Mouse (Mus musculus) macrophage (primary cell): ENCODE data around the gene Atp1b3. TPM values are rescaled to one million over a fixed set of nuclear protein-coding genes. Genes with fewer than 3 reads are reported as not detected.
A peak's percentile ranks its signal among the peaks of the same experiment; 100 is the strongest.
"Not testable (repeated sequence)": the region's sequence is repeated elsewhere in the genome, so short reads cannot be mapped to it uniquely, and the experiment has no call there.

ENCODE experiments used
- H3K27ac ChIP-seq: fragments of 350-480 bp; formaldehyde crosslinking; 2 replicates; pipeline ENCODE4 v1.9.0; 2021
- H3K36me3 ChIP-seq: fragments of 350-480 bp; formaldehyde crosslinking; 2 replicates; pipeline ENCODE4 v1.9.0; 2021; ENCODE audit errors: inconsistent target
- H3K4me3 ChIP-seq: fragments of 350-480 bp; formaldehyde crosslinking; 2 replicates; pipeline ENCODE4 v1.9.0; 2021; ENCODE audit errors: inconsistent target
- H3K79me2 ChIP-seq: fragments of 350-480 bp; formaldehyde crosslinking; 2 replicates; pipeline ENCODE4 v1.9.0; 2021; ENCODE audit errors: inconsistent target
- WGBS: methylation state at CpG from one replicate; pipeline ENCODE4 v1.1.7; 2026; ENCODE audit warnings: inconsistent platforms; ENCODE audit not compliant: missing documents; 5-methylcytosine and 5-hydroxymethylcytosine counted together
- polyA plus RNA-seq: library from polyadenylated mRNA; stranded (reverse); fragments of 250-400 nt; gene quantifications from 3 replicates; pipeline ENCODE4 v1.2.4, GENCODE M21; 2018; ENCODE audit warnings: inconsistent platforms
- total RNA-seq, 78 experiments: library from RNA; depleted of rRNA; stranded (reverse); fragments of 250-400 nt; gene quantifications; 1 replicate in 9 of 78; 2 replicates in 24 of 78; 3 replicates in 43 of 78; 4 replicates in 2 of 78; pipeline ENCODE4 v1.2.4; 2018; ENCODE audit warnings: inconsistent platforms in 56 of 78

Atp1b3 gene
- 100 to 1,000 TPM in 25 of 26 experiments, 10 to 100 TPM in 1; 75.8 to 320 (median 144) TPM for total RNA-seq (2018; cell fraction: chromatin; rRNA removed)
- 100 to 1,000 TPM; 399 to 624 (median 517) TPM for total RNA-seq (2018; cell fraction: cytosol; rRNA removed)
- total RNA-seq (2018; cell fraction: nucleus; rRNA removed): 100 to 1,000 TPM; 178 to 546 (median 438) TPM
- 272 to 584 TPM (median 564 TPM) in 3 replicates for polyA plus RNA-seq

- WGBS: 1% methylated on average over 58 of the region's 81 CpGs
- no peaks in the 10 kb centered on the region for H3K36me3 ChIP-seq
- H3K4me3 ChIP-seq: peak within 1 kb of the TSS; percentile 77
- H3K27ac ChIP-seq: peak within 1 kb of the TSS; percentile 85
- H3K79me2 ChIP-seq: peaks cover 42% of the 10 kb centered on the region
Measured at GRCm38 (mm10) chr9:96364141-96364838, at the start of gene Atp1b3. Atp1b3 (minus strand) TSS chr9:96364442.

DNA sequence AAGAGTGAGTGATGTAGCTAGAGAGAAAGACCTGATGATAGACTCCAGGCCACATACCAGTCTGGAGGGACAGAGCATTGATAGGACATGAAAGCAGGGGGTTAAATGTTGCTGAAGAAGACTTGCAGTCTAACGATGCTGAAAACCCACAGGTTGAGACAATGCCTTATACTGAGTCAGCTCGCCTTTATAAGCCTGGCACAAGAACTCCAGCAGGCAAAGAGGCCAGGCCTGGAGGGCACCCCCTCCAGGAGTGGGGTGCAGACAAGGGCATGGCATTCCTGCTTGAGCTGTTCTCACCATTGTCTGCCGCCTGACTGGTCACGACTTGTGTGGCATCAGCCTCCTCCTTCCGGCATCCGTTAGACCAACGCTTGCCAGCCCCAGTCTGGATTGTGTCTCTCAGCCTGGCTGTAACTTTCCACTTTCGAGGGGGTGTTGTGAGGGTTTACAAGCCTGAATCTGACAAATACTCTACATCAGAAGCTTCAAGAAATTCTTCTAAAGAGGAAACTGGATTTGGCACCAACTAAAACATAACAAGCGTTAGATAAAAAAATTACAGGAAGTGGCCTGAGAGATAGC, 48.7 kb upstream of the Atp1b3 start:
- no peak overlapping the region for H3K4me3 ChIP-seq
- no peaks in the 10 kb centered on the region for H3K36me3 ChIP-seq
- H3K79me2 ChIP-seq: no peaks in the 10 kb centered on the region
- no peak overlapping the region for H3K27ac ChIP-seq
- 84% methylated on average over 9 of the region's 9 CpGs for WGBS

DNA sequence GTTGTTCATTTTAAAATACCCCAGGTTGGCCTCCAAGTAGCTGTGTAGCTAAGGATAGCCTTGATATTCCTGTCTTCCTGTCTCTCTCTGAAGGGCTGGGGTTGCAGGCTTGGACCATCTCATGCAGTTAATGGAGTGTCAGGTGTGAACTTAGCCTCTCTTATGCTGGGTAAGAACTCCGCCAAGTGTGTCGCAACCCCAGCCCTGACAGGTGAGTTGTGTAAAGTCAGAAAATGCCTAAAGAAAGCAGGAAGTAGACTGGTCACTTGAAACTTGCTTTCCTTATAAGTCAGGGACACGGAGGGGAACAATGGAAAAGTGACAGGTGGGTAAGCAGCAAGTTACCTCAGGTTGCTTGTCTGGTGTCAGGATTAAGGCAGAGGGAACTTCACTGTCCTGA, 40.1 kb upstream of the Atp1b3 start:
- 94% methylated on average over 3 of the region's 3 CpGs for WGBS
- Histone ChIP-seq H3K27ac (no peak overlapping the region), H3K4me3 (no peak overlapping the region), H3K36me3 (no peaks in the 10 kb centered on the region), H3K79me2 (no peaks in the 10 kb centered on the region)

- WGBS: 94% methylated on average over 3 of the region's 3 CpGs
- H3K27ac ChIP-seq: peak overlapping the region; percentile 84
- not testable (repeated sequence) for H3K36me3 ChIP-seq, H3K79me2 ChIP-seq, H3K4me3 ChIP-seq
Measured at GRCm38 (mm10) chr9:96399916-96400315, 35.7 kb upstream of the Atp1b3 start.

DNA sequence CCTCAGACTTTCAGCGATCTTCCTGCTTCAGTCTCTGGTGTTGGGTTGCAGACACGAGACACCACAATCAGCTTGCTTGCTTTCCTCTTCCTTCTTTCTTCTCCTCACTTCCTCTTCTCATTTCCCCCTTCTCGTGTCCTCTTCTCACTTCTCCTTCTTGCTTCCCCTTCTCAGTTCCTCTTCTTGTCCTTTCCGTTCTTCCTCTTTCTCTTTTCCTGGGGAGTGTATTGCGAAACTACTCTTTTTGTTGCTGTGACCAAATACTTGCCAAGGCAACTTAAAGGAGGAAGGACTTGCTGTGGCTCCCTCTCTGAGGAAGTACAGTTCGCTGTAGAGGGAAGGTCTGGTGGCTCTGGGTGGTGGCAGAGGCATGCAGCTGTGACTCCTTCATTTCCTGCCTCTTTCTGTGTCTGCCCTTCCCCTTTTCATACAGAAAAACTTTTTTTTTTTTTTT, 35.2 kb upstream of the Atp1b3 start:
- WGBS: 12% methylated on average over 6 of the region's 6 CpGs
- Histone ChIP-seq H3K4me3 (no peak overlapping the region), H3K36me3 (no peaks in the 10 kb centered on the region), H3K79me2 (no peaks in the 10 kb centered on the region), H3K27ac (peak overlapping the region; percentile 84)

- Histone ChIP-seq H3K27ac (peak overlapping the region; percentile 84), H3K36me3 (no peaks in the 10 kb centered on the region), H3K79me2 (no peaks in the 10 kb centered on the region), H3K4me3 (no peak overlapping the region)
- 69% methylated on average over 4 of the region's 4 CpGs for WGBS
Measured at GRCm38 (mm10) chr9:96398614-96399013, 34.4 kb upstream of the Atp1b3 start.

GRCm38 (mm10) chr9:96398165-96398564, 33.9 kb upstream of the Atp1b3 start:
- WGBS: 90% methylated on average over 8 of the region's 8 CpGs
- H3K27ac ChIP-seq: peak overlapping the region; percentile 84
- no peaks in the 10 kb centered on the region for H3K79me2 ChIP-seq
- H3K4me3 ChIP-seq: no peak overlapping the region
- H3K36me3 ChIP-seq: no peaks in the 10 kb centered on the region

DNA sequence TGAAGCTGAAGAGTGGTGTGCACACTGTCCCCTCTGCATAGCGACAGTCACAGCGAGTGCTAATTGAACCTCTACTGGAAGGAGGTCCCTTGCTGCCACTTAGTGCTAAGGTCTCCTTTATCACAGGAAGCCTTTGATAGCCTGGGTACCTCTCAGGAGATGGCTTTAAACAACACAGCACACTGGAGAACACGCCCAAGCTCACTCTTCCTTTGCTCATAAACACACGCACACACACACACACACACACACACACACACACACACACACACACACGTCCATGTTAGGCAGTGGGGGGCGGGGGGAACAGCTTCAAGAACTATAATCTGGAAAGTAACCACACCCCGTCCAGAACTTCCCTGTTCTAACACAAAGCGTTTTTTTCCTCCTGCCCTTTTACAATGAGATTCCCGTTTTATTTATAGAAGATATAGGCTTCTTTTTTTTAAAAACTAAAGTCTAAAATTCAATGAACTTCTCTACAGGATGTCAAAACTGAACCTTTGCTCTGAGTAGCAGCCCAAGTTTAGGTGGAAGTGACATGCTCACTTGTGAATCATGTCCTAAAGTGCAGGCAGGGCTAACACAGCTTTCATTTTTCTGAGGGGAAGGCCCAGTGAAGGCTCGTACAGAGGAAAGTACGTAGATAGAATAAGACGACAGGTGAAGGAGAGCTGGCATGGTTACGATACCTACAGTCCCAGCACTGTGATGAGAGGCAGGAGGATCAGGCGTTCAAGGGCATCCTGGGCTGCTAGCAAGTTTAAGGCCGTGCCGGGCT, 30.9 kb upstream of the Atp1b3 start:
- H3K79me2 ChIP-seq: no peaks in the 10 kb centered on the region
- H3K27ac ChIP-seq: peak overlapping the region; percentile 88
- WGBS: 29% methylated on average over 15 of the region's 16 CpGs
- H3K4me3 ChIP-seq: no peak overlapping the region
- H3K36me3 ChIP-seq: no peaks in the 10 kb centered on the region

GRCm38 (mm10) chr9:96393731-96394235, 29.5 kb upstream of the Atp1b3 start:
- Histone ChIP-seq H3K27ac (peak overlapping the region; percentile 88), H3K36me3 (no peaks in the 10 kb centered on the region), H3K79me2 (no peaks in the 10 kb centered on the region), H3K4me3 (no peak overlapping the region)
- 83% methylated on average over 2 of the region's 2 CpGs for WGBS

DNA sequence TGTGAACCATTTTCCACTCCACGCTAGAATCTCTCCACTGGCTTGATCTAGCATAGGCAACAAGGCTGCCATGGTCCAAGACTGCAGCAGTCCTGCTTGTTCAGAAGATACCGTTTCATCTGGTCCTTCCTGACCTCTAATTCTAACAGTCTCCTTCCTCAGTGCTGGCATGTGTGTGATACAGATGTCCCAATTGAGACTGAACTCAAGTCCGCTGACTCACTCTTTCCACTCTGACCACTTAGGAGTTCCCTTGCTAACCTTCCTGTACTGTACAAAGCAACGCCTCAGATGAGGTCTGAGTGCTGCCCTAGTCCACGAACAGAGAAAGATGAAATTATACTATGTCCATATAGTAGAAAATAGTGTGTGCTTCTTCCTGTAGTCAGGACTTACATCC, 28.9 kb upstream of the Atp1b3 start:
- Histone ChIP-seq H3K27ac (peak overlapping the region; percentile 88), H3K36me3 (no peaks in the 10 kb centered on the region), H3K79me2 (no peaks in the 10 kb centered on the region), H3K4me3 (no peak overlapping the region)
- WGBS: 32% methylated on average over 5 of the region's 5 CpGs

GRCm38 (mm10) chr9:96391921-96392320, 27.7 kb upstream of the Atp1b3 start:
- WGBS: 0% methylated on average over 1 of the region's 1 CpGs
- peak overlapping the region; percentile 88 for H3K27ac ChIP-seq

DNA sequence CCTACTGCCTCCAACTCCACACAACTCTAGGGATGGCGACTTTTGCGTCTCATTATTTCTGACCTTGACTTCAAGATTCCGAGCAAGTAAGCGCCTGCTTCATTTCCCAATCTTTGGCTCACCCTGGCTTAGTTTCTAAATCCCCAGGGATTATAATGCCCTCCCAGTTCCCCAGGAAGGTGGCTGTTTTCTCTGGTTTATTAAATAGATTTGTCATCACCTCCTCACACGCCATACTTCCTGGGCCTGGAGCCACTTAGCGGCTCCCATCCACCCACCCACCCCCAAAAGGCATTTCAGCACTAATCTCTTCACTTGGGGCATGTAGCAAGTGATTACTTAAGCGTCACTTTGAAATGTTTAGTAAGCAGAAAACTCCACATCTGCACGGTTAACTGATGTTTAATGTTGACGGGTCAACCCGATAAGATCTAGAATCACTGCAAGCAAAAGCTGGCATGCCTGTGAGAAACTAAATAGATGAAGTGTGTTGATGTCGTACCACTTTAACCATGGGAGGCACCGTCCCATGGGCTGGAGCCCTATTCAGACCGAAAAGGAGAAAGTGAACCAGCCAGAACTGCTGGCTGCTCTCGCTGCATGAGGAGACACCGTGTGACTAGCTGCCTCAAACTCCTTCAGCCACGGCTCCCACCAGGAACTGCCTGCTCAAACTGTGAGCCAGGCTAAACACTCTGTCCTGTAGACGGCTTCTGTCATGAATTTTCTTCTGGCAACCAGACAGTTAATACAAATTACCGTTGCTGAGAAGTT, 19.7 kb upstream of the Atp1b3 start:
- Histone ChIP-seq H3K4me3 (no peak overlapping the region), H3K36me3 (no peaks in the 10 kb centered on the region), H3K27ac (no peak overlapping the region), H3K79me2 (no peaks in the 10 kb centered on the region)
- 93% methylated on average over 18 of the region's 18 CpGs for WGBS

More at GRCm38 (mm10) chr9:96391921-96392320, 27.7 kb upstream of the Atp1b3 start:
- no peaks in the 10 kb centered on the region for H3K36me3 ChIP-seq
- no peak overlapping the region for H3K4me3 ChIP-seq
- H3K79me2 ChIP-seq: no peaks in the 10 kb centered on the region

DNA sequence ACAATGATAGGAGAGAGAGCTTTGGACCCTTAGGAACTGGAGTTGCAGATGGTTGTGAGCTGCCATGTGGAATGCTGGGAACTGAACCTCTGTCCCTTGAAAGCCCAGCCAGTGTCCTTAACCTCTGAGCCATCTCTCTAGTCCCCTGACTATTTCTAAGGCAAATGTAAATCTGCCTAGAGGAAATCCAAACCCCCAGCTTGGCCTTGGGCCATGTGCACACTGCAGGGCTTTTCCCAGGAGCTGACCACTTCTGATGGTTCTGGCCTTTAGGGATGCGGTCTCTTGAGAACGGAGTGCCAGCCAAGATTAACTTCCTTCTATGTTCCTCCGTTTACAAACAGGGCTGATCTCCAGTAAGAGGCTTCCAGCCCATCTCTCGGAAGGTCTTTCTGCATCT, 18.5 kb upstream of the Atp1b3 start:
- 92% methylated on average over 4 of the region's 4 CpGs for WGBS
- Histone ChIP-seq H3K36me3 (no peaks in the 10 kb centered on the region), H3K4me3 (no peak overlapping the region), H3K79me2 (no peaks in the 10 kb centered on the region), H3K27ac (no peak overlapping the region)

GRCm38 (mm10) chr9:96381393-96381792, 17.2 kb upstream of the Atp1b3 start:
- Histone ChIP-seq H3K79me2 (no peaks in the 10 kb centered on the region), H3K4me3 (no peak overlapping the region), H3K36me3 (no peaks in the 10 kb centered on the region), H3K27ac (no peak overlapping the region)
- WGBS: 52% methylated on average over 13 of the region's 13 CpGs
